Mouse (Mus musculus) kidney, adult 2 months (tissue): ENCODE results near the gene Slc12a8.

Experiments
- CTCF ChIP-seq: fragments of 200-500 bp; conservative IDR thresholded peaks from 2 replicates; pipeline ENCODE4 v1.5.1; 2011; ENCODE audit warnings: low read depth, mild to moderate bottlenecking, control low read depth, low read length, moderate library complexity, mixed read lengths; ENCODE audit not compliant: insufficient read depth, insufficient read length
- POLR2A ChIP-seq: fragments of 200-500 bp; IDR thresholded peaks from one replicate; pipeline ENCODE4 v1.6.1; 2011; ENCODE audit warnings: low read depth, low read length, control low read depth

DNA sequence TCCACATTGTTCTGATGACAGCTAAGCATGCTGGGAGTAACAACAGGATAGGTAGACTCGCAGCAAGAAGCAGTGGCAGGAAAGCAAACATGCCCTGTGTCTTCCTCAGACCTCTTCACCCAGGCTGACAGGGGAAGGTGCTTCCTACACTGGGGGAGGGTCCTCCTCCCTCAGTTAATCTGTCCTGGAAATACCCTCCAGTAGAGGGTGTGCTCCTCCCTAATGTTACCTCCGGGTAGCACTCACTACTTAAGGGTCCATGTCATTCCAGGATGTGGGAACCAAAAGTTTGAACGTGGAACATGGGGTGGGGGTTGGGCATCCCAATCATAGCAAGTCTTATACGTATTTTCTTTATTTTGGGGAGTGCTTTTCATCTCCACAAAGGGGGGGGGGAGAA lies 5.4 kb downstream of the Slc12a8 start:
- TF ChIP-seq CTCF (no peak), POLR2A (no peak)
